Mouse (Mus musculus) MEL (cell line): ENCODE results near the gene Selenow.

Source experiments
- BHLHE40 ChIP-seq: IDR thresholded peaks from 2 replicates; pipeline ENCODE4 v1.6.1; 2012; ENCODE audit warnings: low read depth, mild to moderate bottlenecking, inconsistent platforms, low read length, improper control_type of control experiment, borderline replicate concordance
- CTCF ChIP-seq, 3 experiments: IDR thresholded peaks in 2 of 3; conservative IDR thresholded peaks in 1 of 3; 2 replicates each; pipeline ENCODE4 v1.5.1; 2011 to 2012; ENCODE audit warnings: low read length in 3 of 3, low read depth in 2 of 3, mild to moderate bottlenecking in 2 of 3, improper control_type of control experiment in 1 of 3, inconsistent platforms in 1 of 3, mixed read lengths in 1 of 3, moderate library complexity in 1 of 3; ENCODE audit not compliant: control insufficient read depth in 1 of 3, insufficient read depth in 1 of 3, poor library complexity in 1 of 3, severe bottlenecking in 1 of 3
- GABPA ChIP-seq: IDR thresholded peaks from 2 replicates; pipeline ENCODE4 v1.6.1; 2012; ENCODE audit warnings: low read depth, mild to moderate bottlenecking, inconsistent platforms, low read length, improper control_type of control experiment, moderate library complexity
- GATA1 ChIP-seq: IDR thresholded peaks from 2 replicates; pipeline ENCODE4 v1.6.1; 2011; ENCODE audit warnings: low read depth, low read length, improper control_type of control experiment
- JUND ChIP-seq: IDR thresholded peaks from 2 replicates; pipeline ENCODE4 v1.6.1; 2011; ENCODE audit warnings: low read depth, mild to moderate bottlenecking, improper control_type of control experiment, low read length
- POLR2A ChIP-seq, 2 experiments: IDR thresholded peaks; 2 replicates each; pipeline ENCODE4 v1.6.1; 2011 to 2012; ENCODE audit warnings: low read length in 2 of 2, mild to moderate bottlenecking in 2 of 2, control low read depth in 1 of 2, improper control_type of control experiment in 1 of 2, low read depth in 1 of 2, moderate library complexity in 1 of 2; ENCODE audit not compliant: control insufficient read depth in 1 of 2, insufficient read depth in 1 of 2, poor library complexity in 1 of 2
- POLR2AphosphoS2 ChIP-seq: IDR thresholded peaks from 2 replicates; pipeline ENCODE4 v1.6.1; 2011; ENCODE audit warnings: low read length, improper control_type of control experiment
- SMC3 ChIP-seq: IDR thresholded peaks from 2 replicates; pipeline ENCODE4 v1.6.1; 2011; ENCODE audit warnings: low read depth, low read length, improper control_type of control experiment
- TCF12 ChIP-seq: IDR thresholded peaks from 2 replicates; pipeline ENCODE4 v1.6.1; 2014; ENCODE audit warnings: low read depth, mild to moderate bottlenecking, inconsistent platforms, low read length, improper control_type of control experiment, moderate library complexity

- TF ChIP-seq CTCF (IDR thresholded peaks at IDR 0.05 in 2 of 3, conservative IDR thresholded peaks at IDR 0.05 in 1 of 3; ENCODE audit: control insufficient read depth in 1 of 3, insufficient read depth in 1 of 3, low read depth in 2 of 3, low read length in 3 of 3, poor library complexity in 1 of 3, severe bottlenecking in 1 of 3) (peak; percentile 61 to 98 (median 84)), JUND (no peak), POLR2A (IDR thresholded peaks at IDR 0.05; ENCODE audit: control insufficient read depth in 1 of 2, insufficient read depth in 1 of 2, low read depth in 1 of 2, low read length in 2 of 2, poor library complexity in 1 of 2) (no peak), BHLHE40 (no peak), TCF12 (no peak), POLR2AphosphoS2 (no peak), GABPA (no peak), SMC3 (peak; percentile 68), GATA1 (no peak)
Measured at GRCm38 (mm10) chr7:15914252-15914651, 8.0 kb downstream of the Selenow start.
